Mouse (Mus musculus) kidney, adult 2 months (tissue): ENCODE results near the gene Wdr64.

Source experiments
- CTCF ChIP-seq: fragments of 200-500 bp; conservative IDR thresholded peaks from 2 replicates; pipeline ENCODE4 v1.5.1; 2011; ENCODE audit warnings: low read depth, mild to moderate bottlenecking, control low read depth, low read length, moderate library complexity, mixed read lengths; ENCODE audit not compliant: insufficient read depth, insufficient read length
- POLR2A ChIP-seq: fragments of 200-500 bp; IDR thresholded peaks from one replicate; pipeline ENCODE4 v1.6.1; 2011; ENCODE audit warnings: low read depth, low read length, control low read depth

- TF ChIP-seq CTCF (no peak), POLR2A (no peak)
These were observed 56.4 kb downstream of the Wdr64 start for GRCm38 (mm10) chr1:175754576-175755364.
